Comparison of ENCODE assay signal across 8 mouse cellular contexts in the genomic region with DNA sequence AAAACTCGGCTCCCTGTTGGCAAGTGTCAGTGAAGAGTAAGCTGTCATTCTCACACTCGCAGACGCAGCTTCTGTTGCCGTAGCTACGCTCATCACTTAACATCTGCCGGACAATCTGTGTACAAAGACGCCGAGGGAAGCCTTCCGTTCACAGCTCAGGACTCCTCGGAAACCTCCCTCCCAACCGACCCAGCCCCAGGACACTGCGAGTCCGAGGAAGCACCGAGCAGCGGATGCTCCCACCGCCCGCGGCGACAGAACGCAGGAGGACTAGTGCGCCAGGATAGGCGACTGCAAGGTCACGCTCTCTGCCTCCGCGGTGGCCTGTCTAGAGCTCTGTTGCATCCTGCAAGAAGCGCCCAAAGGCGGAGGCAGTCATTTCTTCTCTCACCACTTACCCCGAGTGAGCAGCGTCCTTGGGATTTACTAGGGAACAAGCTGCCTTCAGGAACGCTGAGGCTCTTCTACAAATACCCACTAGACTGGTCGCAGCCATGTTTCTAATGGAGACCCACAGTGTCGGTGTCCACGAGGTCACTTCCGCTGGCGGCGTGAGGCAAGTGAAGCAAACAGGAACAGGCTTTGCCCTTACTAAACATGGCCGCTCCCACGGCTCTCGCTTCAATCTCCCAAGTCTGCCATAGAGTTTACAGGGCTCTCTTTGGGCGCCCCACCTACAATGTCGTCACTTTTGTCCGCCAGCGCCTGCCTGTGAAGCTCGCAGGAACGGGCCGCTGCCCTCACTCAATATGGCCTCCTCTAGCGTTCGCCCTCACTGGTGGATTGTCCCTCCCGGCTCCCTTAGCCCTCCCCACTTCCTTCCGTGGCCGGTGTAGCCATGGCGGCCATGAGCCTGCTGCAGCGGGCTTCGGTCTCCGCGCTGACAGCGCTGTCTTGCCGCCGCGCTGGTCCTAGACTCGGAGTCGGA. TPM values are rescaled to one million over a fixed set of nuclear protein-coding genes. Genes with fewer than 3 reads are reported as not detected.
DNase-seq lines count a peak whose midpoint lies in the region; ATAC-seq and TF ChIP-seq lines count a peak whose summit lies in the region.

Gene Ndufb5, plus strand, starts transcription at position 747 of the 928 bp plus-strand sequence.

- peaks cover 1% of the 10 kb centered on the region; the same call in 1 of the 2 replicates for H3K4me1 ChIP-seq in cortical plate, adult 2 months (ENCODE audit: control insufficient read depth, insufficient read depth, low read length)
- peaks cover 46% of the 10 kb centered on the region for H3K4me1 ChIP-seq in megakaryocyte, embryonic 14.5 days

- ATAC-seq in activated CD4-positive, CD25-positive, alpha-beta regulatory T cell, adult 4 months, result peak; percentile 93

- DNase-seq in gastrocnemius, adult 8-10 months (ENCODE audit: low spot score in 2 of 2), result peak; percentile 96 to 98
- peak; percentile 95 for DNase-seq in hindlimb bud, embryonic 11.5 days (ENCODE audit: extremely low spot score, low read depth, low spot score)
- DNase-seq in left cerebral cortex, adult 8-10 months (ENCODE audit: low spot score in 2 of 2), result peak; percentile 97 to 99
- peak; percentile 99 to 100 for DNase-seq in right cerebral cortex, postnatal 10 days (ENCODE audit: low spot score in 2 of 2)
- peak; percentile 92 for DNase-seq in urinary bladder, postnatal 25 days (ENCODE audit: low spot score)

- no peak for TF ChIP-seq CTCF in cortical plate, adult 2 months (IDR thresholded peaks at IDR 0.05; ENCODE audit: extremely low read depth, insufficient read depth, low read length)

- no peaks in the 10 kb centered on the region for H3K9me3 ChIP-seq in megakaryocyte, embryonic 14.5 days

- TF ChIP-seq POLR2A in cortical plate, adult 2 months (IDR thresholded peaks at IDR 0.05; ENCODE audit: extremely low read depth, insufficient read depth, low read length), result peak; percentile 76

- peaks cover 40% of the 10 kb centered on the region for H3K36me3 ChIP-seq in megakaryocyte, embryonic 14.5 days (replicated peaks; ENCODE audit: low read length)

- peak within 1 kb of the TSS; percentile 86 for H3K4me3 ChIP-seq in cortical plate, adult 2 months (ENCODE audit: insufficient read depth, low read length)
- peak within 1 kb of the TSS; percentile 100 for H3K4me3 ChIP-seq in megakaryocyte, embryonic 14.5 days (replicated peaks)

- H3K27ac ChIP-seq in cortical plate, adult 2 months (ENCODE audit: insufficient read depth, low read length), result peak within 1 kb of the TSS; percentile 73

- H3K27me3 ChIP-seq in megakaryocyte, embryonic 14.5 days (replicated peaks), result no peaks in the 10 kb centered on the region

RNA-seq across cellular contexts. Expression of gene Ndufb5, which starts in this region (rescaled TPM):
- polyA plus RNA-seq in activated CD4-positive, CD25-positive, alpha-beta regulatory T cell, adult 4 months (2017; shearing (Covaris generic)), result 100 to 1,000 TPM; 277 to 281 TPM
- 321 and 333 TPM in 2 replicates for polyA plus RNA-seq in cortical plate, adult 2 months (2012; rRNA removed)
- 100 to 1,000 TPM; 525 to 629 (median 587) TPM for total RNA-seq in gastrocnemius, adult 8-10 months (2022)
- 100 to 1,000 TPM; 205 to 223 (median 213) TPM for total RNA-seq in left cerebral cortex, adult 8-10 months (2022)
- polyA plus RNA-seq in megakaryocyte, embryonic 14.5 days (2012; ENCODE audit: insufficient read depth, low replicate concordance), result 25.7 and 40.0 TPM in 2 replicates

Comparison
In these comparisons a context has a peak if more than half of its experiments do, and no peak if none do; other contexts are left out.
1. Peak in every context shown above with its lines: DNase-seq, ATAC-seq, H3K4me3 ChIP-seq and H3K27ac ChIP-seq.